Mouse (Mus musculus) testis, adult 2 months (tissue): ENCODE measurements around the gene Irf2bp1. TPM values are rescaled to one million over a fixed set of nuclear protein-coding genes. Genes with fewer than 3 reads are reported as not detected.

Experiments
- H3K27ac ChIP-seq: fragments of 200-500 bp; 2 replicates; pipeline ENCODE4 v1.5.1; 2012; ENCODE audit warnings: low read depth, low read length; ENCODE audit not compliant: control insufficient read depth, insufficient read depth
- H3K27me3 ChIP-seq: fragments of 200-500 bp; 2 replicates; pipeline ENCODE4 v1.6.1; 2012; ENCODE audit warnings: mild to moderate bottlenecking, low read length, moderate library complexity; ENCODE audit not compliant: control insufficient read depth, insufficient read depth
- H3K36me3 ChIP-seq: fragments of 200-500 bp; 2 replicates; pipeline ENCODE4 v1.6.1; 2012; ENCODE audit warnings: mild to moderate bottlenecking, low read length; ENCODE audit not compliant: control insufficient read depth, insufficient read depth
- H3K4me1 ChIP-seq: fragments of 200-500 bp; 2 replicates; pipeline ENCODE4 v1.6.1; 2012; ENCODE audit warnings: low read length; ENCODE audit not compliant: control insufficient read depth, insufficient read depth
- H3K4me3 ChIP-seq: fragments of 200-500 bp; 2 replicates; pipeline ENCODE4 v1.5.1; 2012; ENCODE audit warnings: low read depth, mild to moderate bottlenecking, low read length, moderate library complexity, mixed read lengths; ENCODE audit not compliant: control insufficient read depth
- CTCF ChIP-seq: fragments of 200-500 bp; IDR thresholded peaks from 2 replicates; pipeline ENCODE4 v1.5.1; 2012; ENCODE audit warnings: low read depth, mild to moderate bottlenecking, inconsistent platforms, low read length, moderate library complexity; ENCODE audit not compliant: control insufficient read depth, insufficient read depth, insufficient replicate concordance
- POLR2A ChIP-seq: fragments of 200-500 bp; IDR thresholded peaks from 2 replicates; pipeline ENCODE4 v1.6.1; 2012; ENCODE audit warnings: low read depth, mild to moderate bottlenecking, inconsistent platforms, low read length, moderate library complexity; ENCODE audit not compliant: control insufficient read depth
- polyA plus RNA-seq: library from polyadenylated mRNA; depleted of rRNA; stranded (reverse); fragments of >200 nt; gene quantifications from 2 replicates; pipeline ENCODE4 v1.2.3, GENCODE M21; 2012

Irf2bp1 gene
- polyA plus RNA-seq, 1 experiment, result 4.9 TPM

DNA sequence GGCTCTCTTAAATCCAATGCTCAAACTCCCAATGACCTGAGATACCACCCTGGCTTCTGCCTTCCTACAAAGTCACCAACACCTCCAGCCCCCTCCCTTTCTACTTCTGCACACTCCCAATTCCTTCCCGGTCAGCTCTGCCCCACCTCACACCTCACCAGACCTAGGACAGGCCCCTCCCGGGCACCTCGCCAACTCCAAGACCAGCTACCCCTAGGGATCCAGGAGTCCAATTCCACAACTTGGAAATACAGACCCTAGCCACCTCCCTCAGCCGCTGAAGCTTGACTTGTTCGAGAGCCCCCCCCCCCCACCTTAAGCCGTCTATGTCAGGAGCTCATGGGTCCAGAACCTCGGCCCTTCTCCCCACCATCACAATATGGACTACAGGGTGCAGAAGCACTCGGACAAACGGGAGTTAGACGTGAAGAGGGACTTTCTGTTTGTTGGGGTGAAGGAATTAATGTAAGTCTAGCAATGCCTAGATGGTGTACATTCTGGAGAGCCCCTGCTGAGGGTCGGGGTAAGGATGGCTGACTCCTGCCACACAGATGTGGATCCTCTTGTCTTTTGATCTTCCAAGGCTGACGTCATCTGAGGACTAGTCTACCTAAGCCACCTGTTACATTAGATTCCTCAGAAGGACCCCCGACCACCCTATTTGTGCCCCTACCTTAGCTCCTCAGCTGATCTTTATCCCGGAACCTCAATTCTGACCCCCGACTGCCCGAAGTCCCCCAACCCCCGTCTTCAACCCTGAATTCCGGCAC is 18.5 kb downstream of the Irf2bp1 start:
- H3K27ac ChIP-seq, result no peak overlapping the region

DNA sequence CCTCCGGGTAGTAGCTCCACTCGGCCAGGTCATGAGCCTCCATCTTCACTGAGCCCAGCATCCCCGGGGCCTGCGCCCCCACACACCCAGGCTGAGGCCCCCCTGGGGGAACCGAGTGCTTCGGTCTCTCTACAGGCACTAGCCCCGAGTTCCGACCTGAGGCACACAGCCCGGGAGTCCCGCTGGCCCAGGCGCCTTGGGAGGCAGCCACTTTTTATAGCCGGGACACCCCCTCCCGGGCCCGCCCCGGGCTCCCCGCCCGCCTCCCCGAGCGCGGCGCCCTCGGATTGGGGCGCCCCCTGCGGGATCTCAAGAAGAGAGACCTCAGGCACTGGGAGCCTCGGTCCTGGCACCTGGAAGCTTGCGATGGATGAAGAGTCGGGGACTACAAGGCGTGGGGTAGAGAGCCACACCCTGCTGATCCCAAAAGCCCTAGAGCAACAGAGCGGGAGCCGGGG is 19.5 kb downstream of the Irf2bp1 start, which contains the start of gene Foxa3:
Foxa3 (minus strand) TSS at position 182 of the 458 bp plus-strand sequence.
- peaks cover 22% of the 10 kb centered on the region for H3K4me1 ChIP-seq
- no peak within 1 kb of the TSS for H3K27ac ChIP-seq
- no peaks in the 10 kb centered on the region for H3K36me3 ChIP-seq
- TF ChIP-seq CTCF, result no peak
- no peak for TF ChIP-seq POLR2A
- peak within 1 kb of the TSS; percentile 94 for H3K4me3 ChIP-seq
- H3K27me3 ChIP-seq, result no peaks in the 10 kb centered on the region

More for the DNA sequence above, 18.5 kb downstream of the Irf2bp1 start:
- TF ChIP-seq POLR2A (no peak), CTCF (no peak)
- H3K4me3 ChIP-seq, result peak overlapping the region; percentile 94
- peaks cover 26% of the 10 kb centered on the region for H3K4me1 ChIP-seq
- no peaks in the 10 kb centered on the region for H3K27me3 ChIP-seq
- H3K36me3 ChIP-seq, result no peaks in the 10 kb centered on the region

DNA sequence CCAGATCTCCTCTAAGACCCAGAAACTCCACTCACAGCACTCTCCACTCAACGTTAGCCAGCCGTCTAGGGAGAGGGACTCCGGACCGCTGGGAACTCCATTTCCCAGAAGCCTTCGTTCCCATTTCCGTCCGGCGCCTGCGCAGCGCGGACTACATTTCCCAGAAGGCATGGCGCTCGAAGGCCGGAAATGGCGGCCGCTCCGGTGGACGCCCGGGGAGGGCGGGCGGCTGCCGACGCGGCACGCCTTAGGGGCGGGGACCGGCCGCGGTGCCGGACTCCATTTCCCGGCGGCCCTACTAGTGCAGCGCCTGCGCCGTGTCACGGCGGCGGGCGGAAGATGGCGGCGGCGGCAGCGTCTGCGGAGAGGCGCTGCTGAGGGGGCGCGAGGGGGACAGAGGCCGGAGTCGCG is 20.3 kb downstream of the Irf2bp1 start, which contains the start of gene Sympk:
Sympk (plus strand) TSS at position 282 of the 411 bp plus-strand sequence.
- peak within 1 kb of the TSS; percentile 94 for H3K4me3 ChIP-seq
- H3K36me3 ChIP-seq, result no peaks in the 10 kb centered on the region
- TF ChIP-seq POLR2A (peak; percentile 54; the same call in 1 of the 2 replicates), CTCF (no peak)
- no peaks in the 10 kb centered on the region for H3K27me3 ChIP-seq
- peak within 1 kb of the TSS; percentile 78 for H3K27ac ChIP-seq
- peaks cover 18% of the 10 kb centered on the region for H3K4me1 ChIP-seq

DNA sequence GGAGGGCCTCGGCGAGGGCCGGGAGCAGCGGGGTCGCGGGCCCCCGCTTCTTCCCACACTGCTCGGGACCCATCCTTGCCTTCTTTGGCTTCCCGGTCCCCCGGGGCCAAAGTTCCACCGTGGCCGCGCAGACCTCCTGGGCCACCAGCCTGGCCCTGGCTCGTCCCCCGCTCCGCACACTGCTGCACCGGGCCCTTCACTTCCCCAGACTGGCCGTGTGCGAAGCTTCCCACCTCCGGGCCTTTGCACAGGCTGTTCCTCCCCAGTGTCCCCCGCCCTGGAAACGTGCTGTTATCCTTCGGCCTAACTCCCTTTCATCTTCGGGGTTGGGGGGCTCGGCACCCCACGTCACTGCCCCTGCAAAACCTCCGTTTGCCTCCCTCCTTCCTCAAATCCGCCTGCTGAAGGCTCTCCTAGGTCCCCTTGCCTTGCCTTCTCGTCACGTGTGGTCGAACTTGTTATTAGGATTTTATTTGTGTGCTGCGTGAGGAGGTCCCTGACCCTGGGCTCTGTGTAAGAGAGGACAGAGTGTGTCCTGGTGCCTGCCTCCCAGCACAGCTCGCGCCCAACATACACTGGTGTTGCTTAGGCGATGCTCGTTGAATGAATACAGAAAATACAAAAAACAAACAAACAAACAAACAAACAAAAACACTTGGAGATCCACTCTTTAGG is 20.9 kb downstream of the Irf2bp1 start:
- Histone ChIP-seq H3K4me3 (peak overlapping the region; percentile 94), H3K27ac (peak overlapping the region; percentile 78), H3K36me3 (no peaks in the 10 kb centered on the region), H3K27me3 (no peaks in the 10 kb centered on the region), H3K4me1 (peaks cover 18% of the 10 kb centered on the region)
- no peak for TF ChIP-seq CTCF
- 0 out of 2 replicates have a peak, but pooled peaks have one; percentile 15 for TF ChIP-seq POLR2A

DNA sequence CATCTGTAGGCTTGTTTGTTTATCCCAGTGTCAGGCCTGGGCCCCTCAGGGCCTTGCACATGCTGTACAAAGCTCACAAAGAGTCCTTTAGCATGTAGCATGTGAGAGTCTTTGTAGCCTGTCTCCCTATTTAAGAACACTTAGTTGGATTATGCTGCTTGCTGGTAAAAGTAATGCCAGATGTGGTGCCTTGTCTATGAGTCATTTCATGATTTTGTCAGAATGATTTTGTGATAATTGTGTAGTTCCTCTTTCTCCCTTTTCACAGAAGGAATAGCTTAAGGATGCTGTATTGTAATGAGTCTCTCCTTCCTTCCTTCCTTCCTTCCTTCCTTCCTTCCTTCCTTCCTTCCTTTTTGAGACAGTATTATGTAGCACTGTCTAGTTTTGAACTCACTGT is 24.2 kb downstream of the Irf2bp1 start:
- no peak for TF ChIP-seq CTCF
- H3K27me3 ChIP-seq, result no peaks in the 10 kb centered on the region
- no peak overlapping the region for H3K4me3 ChIP-seq
- H3K36me3 ChIP-seq, result no peaks in the 10 kb centered on the region; the same call in 1 of the 2 replicates
- H3K27ac ChIP-seq, result no peak overlapping the region
- H3K4me1 ChIP-seq, result peaks cover 11% of the 10 kb centered on the region

DNA sequence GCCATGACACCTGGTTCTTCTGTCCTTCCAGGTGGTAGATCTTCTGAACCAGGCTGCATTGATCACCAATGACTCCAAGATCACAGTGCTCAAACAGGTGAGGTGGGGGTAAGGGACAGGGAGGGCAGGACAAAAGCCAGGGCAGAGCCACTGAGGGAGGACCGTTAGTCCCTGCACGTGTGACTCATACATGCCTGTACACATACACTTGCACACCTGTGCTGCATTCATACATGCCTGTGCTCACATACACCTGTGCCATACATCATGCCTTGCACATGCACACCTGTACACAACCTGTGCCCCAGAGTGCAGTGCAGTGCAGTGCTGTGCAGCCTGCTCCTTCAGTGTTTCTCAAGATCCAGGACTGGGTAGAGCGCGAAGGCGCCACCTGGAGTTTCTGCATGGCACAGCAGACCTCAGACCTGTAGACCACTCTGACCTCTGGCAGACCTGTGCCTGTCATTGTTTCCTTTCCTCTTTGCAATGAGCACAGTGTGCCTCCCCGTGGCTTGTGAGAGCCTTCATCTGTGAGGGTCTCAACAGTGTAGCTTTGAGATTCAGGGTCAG is 25.3 kb downstream of the Irf2bp1 start:
- Histone ChIP-seq H3K4me3 (no peak overlapping the region), H3K36me3 (no peaks in the 10 kb centered on the region; the same call in 1 of the 2 replicates), H3K27ac (no peak overlapping the region), H3K27me3 (no peaks in the 10 kb centered on the region), H3K4me1 (peaks cover 5% of the 10 kb centered on the region)
- TF ChIP-seq POLR2A (no peak), CTCF (peak; percentile 57; the same call in 1 of the 2 replicates)

DNA sequence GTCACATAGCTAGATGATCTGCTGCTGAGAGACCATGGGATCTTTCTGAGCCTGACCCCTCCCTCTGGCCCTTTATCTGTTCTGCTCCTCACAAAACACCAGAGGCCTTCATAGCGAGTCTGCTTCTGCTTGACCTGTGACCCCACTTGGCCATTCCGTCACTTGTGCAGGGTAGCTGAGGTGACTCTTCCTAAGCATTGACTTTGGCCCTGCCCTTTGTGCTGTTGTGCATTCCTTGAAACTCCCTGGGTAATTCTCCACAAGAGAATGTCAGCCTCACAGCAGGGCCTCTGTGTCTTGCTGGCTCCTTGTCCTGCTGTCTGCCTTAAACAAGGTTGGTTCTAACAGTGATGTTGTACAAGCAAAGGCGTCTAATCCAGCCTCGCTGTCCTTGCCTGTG is 27.8 kb downstream of the Irf2bp1 start:
- Histone ChIP-seq H3K4me3 (no peak overlapping the region), H3K36me3 (no peaks in the 10 kb centered on the region; the same call in 1 of the 2 replicates), H3K27me3 (no peaks in the 10 kb centered on the region), H3K4me1 (no peaks in the 10 kb centered on the region), H3K27ac (no peak overlapping the region)
- TF ChIP-seq CTCF, result no peak
- no peak for TF ChIP-seq POLR2A
